Mouse (Mus musculus) right cerebral cortex, postnatal 36 days (tissue): ENCODE measurements around the gene Lsm11.
A peak's percentile ranks its signal among the peaks of the same experiment; 100 is the strongest.

Source experiments
- DNase-seq, 2 experiments: peaks; one replicate each; pipeline ENCODE4 v3.0.0; 2022; ENCODE audit warnings: low spot score in 2 of 2, mixed read lengths in 1 of 2

Gene Lsm11

GRCm38 (mm10) chr11:45944643-45945156, at the start of gene Lsm11:
TSS of gene Lsm11 (minus strand) at chr11:45944935.
- peak; percentile 90 to 91 for DNase-seq

- no peak for DNase-seq
Measured at GRCm38 (mm10) chr11:45992087-45992486, 47.4 kb upstream of the Lsm11 start.

- no peak for DNase-seq
Measured at GRCm38 (mm10) chr11:45991604-45992003, 46.9 kb upstream of the Lsm11 start.

- DNase-seq = no peak
Measured at GRCm38 (mm10) chr11:45980893-45981253, 36.1 kb upstream of the Lsm11 start.

GRCm38 (mm10) chr11:45979946-45980892, 35.5 kb upstream of the Lsm11 start, which contains the start of gene Sox30:
TSS of gene Sox30 (plus strand) at chr11:45980310.
- DNase-seq = peak; percentile 9 to 16

- peak; percentile 11 to 13 for DNase-seq
Measured at GRCm38 (mm10) chr11:45976061-45976460, 31.3 kb upstream of the Lsm11 start.

GRCm38 (mm10) chr11:45974466-45974865, 29.7 kb upstream of the Lsm11 start:
- no peak for DNase-seq

- DNase-seq = no peak
Measured at GRCm38 (mm10) chr11:45973635-45974034, 28.9 kb upstream of the Lsm11 start.

GRCm38 (mm10) chr11:45968466-45968865, 23.7 kb upstream of the Lsm11 start:
- DNase-seq = no peak

- DNase-seq = no peak
Measured at GRCm38 (mm10) chr11:45966896-45967295, 22.2 kb upstream of the Lsm11 start.

GRCm38 (mm10) chr11:45960003-45960402, 15.3 kb upstream of the Lsm11 start:
- no peak for DNase-seq

- DNase-seq = no peak
Measured at GRCm38 (mm10) chr11:45959598-45959997, 14.9 kb upstream of the Lsm11 start.

- peak; percentile 89 to 90 for DNase-seq
Measured at GRCm38 (mm10) chr11:45955127-45955627, 10.4 kb upstream of the Lsm11 start, which contains the start of gene Thg1l. TSS of gene Thg1l (minus strand) at chr11:45955494.

- peak; percentile 30 to 62 for DNase-seq
Measured at GRCm38 (mm10) chr11:45947491-45947890, 2.8 kb upstream of the Lsm11 start.

GRCm38 (mm10) chr11:45946796-45947195, 2.1 kb upstream of the Lsm11 start:
- no peak for DNase-seq

- no peak for DNase-seq
Measured at GRCm38 (mm10) chr11:45943891-45944642, 668 bp downstream of the Lsm11 start.

- peak; percentile 61 to 77 for DNase-seq
Measured at GRCm38 (mm10) chr11:45943108-45943705, 1.5 kb downstream of the Lsm11 start.

GRCm38 (mm10) chr11:45942281-45942680, 2.5 kb downstream of the Lsm11 start:
- DNase-seq = no peak

- no peak for DNase-seq
Measured at GRCm38 (mm10) chr11:45938917-45939316, 5.8 kb downstream of the Lsm11 start.

- no peak for DNase-seq
Measured at GRCm38 (mm10) chr11:45937478-45937877, 7.3 kb downstream of the Lsm11 start.

GRCm38 (mm10) chr11:45932771-45933170, 12.0 kb downstream of the Lsm11 start:
- DNase-seq = no peak

- no peak for DNase-seq
Measured at GRCm38 (mm10) chr11:45929541-45929940, 15.2 kb downstream of the Lsm11 start.
